Mouse (Mus musculus): ENCODE results near the gene Tnf.

DNA sequence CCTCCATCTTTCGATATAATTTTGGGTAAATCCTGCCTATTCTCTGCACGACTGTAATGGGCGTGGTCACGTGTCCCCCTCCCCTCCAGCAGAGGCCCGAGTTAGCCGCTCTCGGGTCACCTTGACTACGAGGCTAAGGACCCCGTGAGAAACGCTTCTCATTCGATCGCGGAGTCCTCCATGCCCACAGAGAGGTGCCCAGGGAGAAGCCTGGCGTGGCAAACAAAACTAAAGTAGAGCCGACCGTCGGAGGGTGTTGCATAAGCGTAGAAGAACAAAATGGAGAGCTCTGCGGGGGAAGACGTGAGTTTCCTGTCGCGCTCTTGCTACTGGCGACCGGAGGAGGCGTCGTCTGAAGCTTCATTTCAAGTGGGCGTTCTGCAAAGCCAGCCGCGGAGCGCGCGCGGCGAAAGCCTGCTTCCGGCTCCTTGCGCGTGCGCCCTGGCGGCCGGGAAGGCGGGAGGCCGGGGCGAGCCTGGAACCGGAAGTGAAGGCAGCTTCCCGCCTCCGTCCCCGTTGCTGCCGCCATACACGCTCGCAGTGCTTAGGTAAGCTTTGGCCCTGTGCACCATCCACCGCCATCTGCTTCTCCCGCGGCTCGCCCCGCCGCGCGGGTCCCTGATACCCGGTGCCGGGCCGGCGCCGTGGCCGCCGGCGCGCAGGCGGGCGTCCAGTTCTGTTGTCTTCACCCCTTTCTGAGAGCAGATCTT, 39.7 kb upstream of the Tnf start, which contains the start of gene Ddx39b:
- TF ChIP-seq CTCF (IDR thresholded peaks at IDR 0.05; ENCODE audit: borderline replicate concordance, extremely low read depth, insufficient read depth, insufficient read length) (no peak), POLR2A (IDR thresholded peaks at IDR 0.05; ENCODE audit: borderline replicate concordance, extremely low read depth, insufficient read depth, insufficient read length, poor library complexity, severe bottlenecking) (peak; percentile 61)

All from brain, embryonic 14.5 days (tissue).